Mouse (Mus musculus): Measurements from ENCODE around the gene Pmel.

Gene Pmel

DNA sequence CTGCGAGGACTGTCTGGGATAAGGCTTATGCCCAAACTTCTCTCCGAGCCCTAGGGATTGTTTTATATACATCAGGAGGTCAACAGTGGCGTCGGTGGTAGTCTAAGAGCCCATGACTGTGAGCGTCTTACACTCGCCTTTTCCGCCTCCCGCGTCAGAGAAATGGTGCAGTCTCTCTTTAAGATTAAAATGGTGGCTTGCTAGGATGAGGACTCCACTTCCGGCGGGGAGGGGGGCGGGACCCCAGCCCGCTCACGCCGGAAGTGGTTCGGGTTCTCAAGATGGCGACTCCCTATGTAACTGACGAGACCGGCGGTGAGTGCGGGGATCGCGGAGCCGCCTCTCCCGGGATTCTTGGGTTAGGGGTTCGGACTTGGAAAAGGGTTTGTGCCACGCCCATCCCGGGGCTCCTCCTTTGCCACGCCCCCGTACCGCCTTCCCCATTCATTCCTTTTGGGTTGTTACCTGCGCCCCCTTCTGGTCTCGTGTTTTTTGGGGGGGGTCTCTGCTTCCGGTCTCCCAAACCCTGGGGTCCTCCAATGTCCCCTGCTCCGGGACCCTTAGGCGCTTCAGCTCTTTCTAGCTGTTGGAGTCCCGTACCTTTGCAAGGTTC, 44.4 kb downstream of the Pmel start:
- peak; percentile 93 for DNase-seq (ENCODE audit: low read depth)

Data from naive thymus-derived CD4-positive, alpha-beta T cell, adult 2 months (primary cell).